Mouse (Mus musculus) layer of hippocampus, postnatal 25 days (tissue): ENCODE data around the gene Olfr728. TPM values are rescaled to one million over a fixed set of nuclear protein-coding genes. Genes with fewer than 3 reads are reported as not detected.

Experiments
- DNase-seq, 2 experiments: peaks; one replicate each; pipeline ENCODE4 v3.0.0; 2022; ENCODE audit warnings: mixed read lengths in 2 of 2, low spot score in 1 of 2; ENCODE audit errors: extremely low spot score in 1 of 2
- total RNA-seq, 2 experiments: library from RNA; stranded (reverse); gene quantifications; 2 replicates each; pipeline ENCODE4 v1.2.3; 2021

The Olfr728 gene
- not detected for total RNA-seq

DNA sequence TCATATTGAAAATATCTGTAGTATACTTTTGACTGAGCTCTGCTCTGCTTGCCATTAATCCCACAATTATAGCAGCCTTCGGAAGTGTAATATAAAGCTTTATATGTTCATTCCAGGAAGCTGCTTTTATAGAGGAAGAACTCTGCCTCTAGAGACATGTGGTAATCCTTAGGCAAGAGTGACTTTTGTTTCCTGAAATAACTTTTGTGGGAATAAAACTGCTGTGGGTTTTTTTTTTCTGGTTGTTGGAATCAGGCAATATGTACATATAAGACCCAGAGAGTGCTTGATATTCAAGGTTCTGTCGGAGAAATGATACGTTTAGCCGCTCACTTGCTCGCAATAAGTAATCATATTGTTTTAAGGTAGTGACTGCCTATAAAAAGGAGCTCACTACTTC is at the start of gene Olfr728:
TSS of gene Olfr728 (minus strand) at position 101 of the 400 bp plus-strand sequence.
- DNase-seq, result no peak

DNA sequence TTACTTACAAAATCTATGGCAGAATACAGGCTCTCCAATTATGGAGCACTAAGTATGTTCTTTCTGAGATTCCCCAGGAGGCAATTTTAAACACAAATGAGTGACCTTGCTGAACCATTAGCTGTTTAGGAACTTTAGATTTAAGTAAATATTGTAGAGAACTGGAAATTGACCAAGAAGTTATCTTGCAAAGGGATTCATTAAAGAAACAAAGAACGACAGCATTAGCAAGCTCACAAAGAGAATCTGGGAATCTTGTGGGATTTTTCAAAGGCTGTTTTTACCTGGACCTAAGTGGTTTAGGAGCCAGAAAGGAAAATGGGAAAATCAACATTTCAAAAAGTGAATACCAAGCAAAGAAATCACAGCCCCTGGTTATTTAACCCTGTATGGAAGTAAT is 45.6 kb upstream of the Olfr728 start, which contains the start of gene Olfr730:
TSS of gene Olfr730 (minus strand) at position 101 of the 400 bp plus-strand sequence.
- DNase-seq, result no peak

- no peak for DNase-seq
Observed at GRCm38 (mm10) chr14:50152810-50153209, 10.3 kb upstream of the Olfr728 start, which contains the start of gene Olfr729. Gene Olfr729 (minus strand): TSS chr14:50152910.

DNA sequence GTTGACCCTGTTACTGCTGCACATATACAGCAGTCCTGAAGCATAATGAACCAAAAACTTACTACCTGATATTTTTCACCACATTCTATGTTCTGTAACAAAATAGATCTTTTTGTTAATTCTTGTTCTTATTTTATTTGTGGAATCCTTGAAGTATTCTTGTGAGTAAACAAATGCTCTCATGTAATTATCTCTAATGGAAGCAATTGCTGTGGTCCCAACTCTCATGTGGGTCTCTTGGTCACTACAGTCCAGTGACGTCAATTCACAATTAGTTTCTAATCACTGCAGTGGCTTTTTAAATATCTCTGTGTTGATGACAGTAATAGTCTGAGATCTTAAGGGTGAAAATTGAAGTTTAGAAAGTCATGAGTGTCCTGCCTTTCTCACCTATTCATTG is 19.6 kb downstream of the Olfr728 start, which contains the start of gene Olfr727:
TSS of gene Olfr727 (plus strand) at position 301 of the 400 bp plus-strand sequence.
- DNase-seq, result no peak

- no peak for DNase-seq
Observed at GRCm38 (mm10) chr14:50090853-50091252, 51.6 kb downstream of the Olfr728 start, which contains the start of gene Olfr726. Gene Olfr726 (minus strand): TSS chr14:50090953.

Other genes with a start within 250 kb of the Olfr728 start
- not detected for gene Olfr722, start 240.7 kb downstream of the Olfr728 start, total RNA-seq
- gene Olfr723, start 210.9 kb downstream of the Olfr728 start, total RNA-seq, result not detected
- not detected for gene Olfr724, start 179.4 kb downstream of the Olfr728 start, total RNA-seq
- not detected for gene Olfr725, start 102.3 kb downstream of the Olfr728 start, total RNA-seq
- gene Olfr726, start 51.7 kb downstream of the Olfr728 start, total RNA-seq, result not detected
- not detected for gene Olfr727, start 19.5 kb downstream of the Olfr728 start, total RNA-seq
- not detected for gene Olfr729, start 10.2 kb upstream of the Olfr728 start, total RNA-seq
- not detected for gene Olfr730, start 45.5 kb upstream of the Olfr728 start, total RNA-seq
- not detected for gene Olfr731, start 99.2 kb upstream of the Olfr728 start, total RNA-seq
- not detected for gene Olfr732, start 141.5 kb upstream of the Olfr728 start, total RNA-seq
- gene Olfr733, start 158.8 kb upstream of the Olfr728 start, total RNA-seq, result not detected
- gene Olfr734, start 184.1 kb upstream of the Olfr728 start, total RNA-seq, result not detected
- not detected for gene Olfr735, start 206.2 kb upstream of the Olfr728 start, total RNA-seq
- gene Tlr11, start 215.2 kb upstream of the Olfr728 start, total RNA-seq, result not detected
- gene Olfr736, start 238.5 kb upstream of the Olfr728 start, total RNA-seq, result not detected